Mouse (Mus musculus) cortical plate, adult 2 months (tissue): ENCODE data around the gene Nr2e3.

Experiments
- CTCF ChIP-seq: fragments of 200-500 bp; IDR thresholded peaks from 2 replicates; pipeline ENCODE4 v1.5.1; 2011; ENCODE audit warnings: mild to moderate bottlenecking, control low read depth, low read length; ENCODE audit not compliant: insufficient read depth; ENCODE audit errors: extremely low read depth
- POLR2A ChIP-seq: fragments of 200-500 bp; IDR thresholded peaks from 2 replicates; pipeline ENCODE4 v1.6.1; 2011; ENCODE audit warnings: mild to moderate bottlenecking, low read length, control low read depth; ENCODE audit not compliant: insufficient read depth; ENCODE audit errors: extremely low read depth

DNA sequence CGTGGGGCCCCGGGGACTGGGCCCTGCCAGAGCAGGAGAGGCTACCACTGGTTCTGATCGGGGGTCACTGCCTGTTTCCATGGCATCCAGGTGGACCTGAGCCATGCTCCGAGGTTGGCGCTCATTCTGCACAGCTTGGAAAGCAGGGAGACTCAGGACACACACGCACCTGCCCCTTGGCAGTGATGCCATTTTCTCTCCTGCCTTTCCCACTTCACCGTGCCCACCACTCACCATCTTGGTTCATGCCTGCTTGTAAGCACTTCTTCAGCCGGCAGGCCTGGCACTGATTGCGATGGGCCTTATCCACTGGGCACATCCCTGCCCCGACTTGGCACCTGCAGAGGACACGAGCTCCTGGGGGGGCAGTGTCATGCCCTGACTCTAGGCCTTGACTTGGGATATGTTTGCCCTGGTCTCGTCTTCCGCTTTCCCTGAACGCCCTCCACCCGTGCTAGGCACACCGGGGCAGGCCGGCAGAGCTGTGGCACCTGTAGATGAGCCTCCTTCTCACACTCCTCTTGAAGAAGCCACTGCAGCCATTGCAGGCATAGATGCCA lies 11.7 kb downstream of the Nr2e3 start:
- TF ChIP-seq CTCF = no peak
- no peak for TF ChIP-seq POLR2A
